Mouse (Mus musculus) embryo, embryonic 11 days (tissue): ENCODE data around the gene 2410137M14Rik.
"Not testable (repeated sequence)": the region's sequence is repeated elsewhere in the genome, so short reads cannot be mapped to it uniquely, and the experiment has no call there.

ENCODE experiments used
- DNase-seq: peaks from one replicate; pipeline ENCODE4 v3.0.0-alpha.2; 2015

Gene 2410137M14Rik

GRCm38 (mm10) chr17:36993770-36994325 is 12.8 kb upstream of the 2410137M14Rik start:
- no peak for DNase-seq

- DNase-seq = no peak
Observed at GRCm38 (mm10) chr17:36992336-36993104, 11.5 kb upstream of the 2410137M14Rik start.

- not testable (repeated sequence) for DNase-seq
Observed at GRCm38 (mm10) chr17:36990630-36991029, 9.6 kb upstream of the 2410137M14Rik start.

GRCm38 (mm10) chr17:36989437-36989836 is 8.4 kb upstream of the 2410137M14Rik start, which contains the start of gene H2-M5:
Gene H2-M5 (minus strand): TSS chr17:36989537.
- no peak for DNase-seq

GRCm38 (mm10) chr17:36988475-36988874 is 7.4 kb upstream of the 2410137M14Rik start:
- DNase-seq = peak; percentile 7

GRCm38 (mm10) chr17:36982253-36983155 is 1.5 kb upstream of the 2410137M14Rik start:
- DNase-seq = peak; percentile 6

GRCm38 (mm10) chr17:36981845-36982244 is 808 bp upstream of the 2410137M14Rik start:
- peak; percentile 47 for DNase-seq

GRCm38 (mm10) chr17:36973271-36973787 is 7.7 kb downstream of the 2410137M14Rik start:
- no peak for DNase-seq

- DNase-seq = no peak
Observed at GRCm38 (mm10) chr17:36972791-36973190, 8.2 kb downstream of the 2410137M14Rik start.

- no peak for DNase-seq
Observed at GRCm38 (mm10) chr17:36971172-36971850, 9.7 kb downstream of the 2410137M14Rik start.

- no peak for DNase-seq
Observed at GRCm38 (mm10) chr17:36970316-36970890, 10.6 kb downstream of the 2410137M14Rik start.

GRCm38 (mm10) chr17:36966875-36967274 is 14.2 kb downstream of the 2410137M14Rik start:
- no peak for DNase-seq

GRCm38 (mm10) chr17:36961125-36961524 is 19.9 kb downstream of the 2410137M14Rik start:
- no peak for DNase-seq

- no peak for DNase-seq
Observed at GRCm38 (mm10) chr17:36958884-36959283, 22.2 kb downstream of the 2410137M14Rik start.

- peak; percentile 100 for DNase-seq
Observed at GRCm38 (mm10) chr17:36957999-36958743, 22.9 kb downstream of the 2410137M14Rik start, which contains the start of the genes Znrd1 and Znrd1as. Gene Znrd1 (minus strand): TSS chr17:36958559. Gene Znrd1as (plus strand): TSS chr17:36958592.

GRCm38 (mm10) chr17:36953062-36953461 is 28.0 kb downstream of the 2410137M14Rik start:
- DNase-seq = no peak

- DNase-seq = no peak
Observed at GRCm38 (mm10) chr17:36952631-36953030, 28.4 kb downstream of the 2410137M14Rik start.

GRCm38 (mm10) chr17:36950981-36951947 is 29.8 kb downstream of the 2410137M14Rik start, which contains the start of gene Ppp1r11:
Gene Ppp1r11 (minus strand): TSS chr17:36951741.
- DNase-seq = peak; percentile 98

- DNase-seq = no peak
Observed at GRCm38 (mm10) chr17:36949265-36949664, 31.8 kb downstream of the 2410137M14Rik start.

- no peak for DNase-seq
Observed at GRCm38 (mm10) chr17:36948286-36948685, 32.8 kb downstream of the 2410137M14Rik start.
